Mouse (Mus musculus) limb, embryonic 14.5 days (tissue): ENCODE measurements at regions not wholly inside any gene's neighbourhood (a gene's known extent, or its start where the extent isn't known, plus 50 kb on each side); places are given as distances from the start of the nearest gene placed in this dataset.

Experiments used
- ATAC-seq: fragments of 200-750 bp; cut with Nextera tagmentation; 2 replicates; pipeline ENCODE4 v1.8.0; 2017; ENCODE audit warnings: low read depth, moderate number of reproducible peaks, moderate TSS enrichment; ENCODE audit not compliant: low FRiP score
- DNase-seq: peaks from one replicate; pipeline ENCODE4 v3.0.0-alpha.2; 2015; ENCODE audit warnings: low spot score
- H3K27ac ChIP-seq: fragments of 300-500 bp; sonication (generic); replicated peaks from 2 replicates; pipeline ENCODE4 v1.5.1; 2014; ENCODE audit warnings: low read depth, mild to moderate bottlenecking, low read length, moderate library complexity, mixed read lengths
- H3K27me3 ChIP-seq: fragments of 300-500 bp; sonication (generic); 2 replicates; pipeline ENCODE4 v1.6.1; 2014; ENCODE audit warnings: low read length, mixed read lengths; ENCODE audit not compliant: control insufficient read depth, insufficient read depth
- H3K36me3 ChIP-seq: fragments of 300-500 bp; sonication (generic); 2 replicates; pipeline ENCODE4 v1.6.1; 2014; ENCODE audit warnings: mild to moderate bottlenecking, low read length, moderate library complexity, mixed read lengths; ENCODE audit not compliant: control insufficient read depth, insufficient read depth
- H3K4me1 ChIP-seq: fragments of 300-500 bp; sonication (generic); 2 replicates; pipeline ENCODE4 v1.6.1; 2014; ENCODE audit warnings: antibody characterized with exemption, low read length, mixed read lengths; ENCODE audit not compliant: control insufficient read depth, insufficient read depth
- H3K4me2 ChIP-seq: fragments of 300-500 bp; sonication (generic); replicated peaks from 2 replicates; pipeline ENCODE4 v1.6.1; 2014; ENCODE audit warnings: low read depth, mild to moderate bottlenecking, low read length, moderate library complexity; ENCODE audit not compliant: severe bottlenecking
- H3K4me3 ChIP-seq: fragments of 300-500 bp; sonication (generic); replicated peaks from 2 replicates; pipeline ENCODE4 v1.5.1; 2014; ENCODE audit warnings: low read length
- H3K9ac ChIP-seq: fragments of 300-500 bp; sonication (generic); 2 replicates; pipeline ENCODE4 v1.6.1; 2014; ENCODE audit warnings: mild to moderate bottlenecking, low read depth, low read length, moderate library complexity; ENCODE audit not compliant: severe bottlenecking
- H3K9me3 ChIP-seq: fragments of 300-500 bp; sonication (generic); 2 replicates; pipeline ENCODE4 v1.6.1; 2016; ENCODE audit warnings: low read length; ENCODE audit not compliant: control insufficient read depth
- POLR2A ChIP-seq: fragments of 200-500 bp; IDR thresholded peaks from 2 replicates; pipeline ENCODE4 v1.8.0; 2012; ENCODE audit warnings: inconsistent platforms, mild to moderate bottlenecking, moderate library complexity, borderline replicate concordance; ENCODE audit not compliant: insufficient read depth, insufficient read length; ENCODE audit errors: extremely low read depth
- WGBS: fragments of 180-500 bp; shearing (Covaris S2); extraction: QIAGEN DNeasy Blood & Tissue Kit; methylation state at CpG from one replicate; pipeline ENCODE4 v1.1.7; 2014; 5-methylcytosine and 5-hydroxymethylcytosine counted together

DNA sequence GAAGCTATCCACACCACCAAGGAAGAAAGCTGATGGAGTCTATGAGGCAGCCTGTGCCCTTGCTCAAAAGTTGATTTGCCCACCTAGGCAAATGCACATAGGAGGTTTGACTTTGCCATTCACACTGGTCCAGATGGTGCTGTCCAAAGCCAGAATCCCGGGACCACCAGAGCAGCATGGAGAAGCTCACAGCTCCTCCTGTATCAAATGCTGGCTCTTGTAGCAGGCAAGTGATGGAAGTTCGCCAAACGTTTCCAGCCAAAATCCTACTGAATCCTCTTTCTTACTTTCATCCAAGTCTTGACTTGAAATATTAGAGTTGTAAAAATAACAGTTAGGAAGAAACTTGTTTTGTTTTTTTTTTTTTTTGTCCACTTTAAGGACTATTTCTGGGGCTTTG is 1093.6 kb downstream of the Diaph2 start:
- no peaks in the 10 kb centered on the region for H3K36me3 ChIP-seq
- no peak for ATAC-seq
- H3K4me1 ChIP-seq, result no peaks in the 10 kb centered on the region
- no peak for TF ChIP-seq POLR2A
- no peaks in the 10 kb centered on the region for H3K9me3 ChIP-seq
- no peak overlapping the region for H3K9ac ChIP-seq
- no peaks in the 10 kb centered on the region for H3K27me3 ChIP-seq
- H3K4me3 ChIP-seq, result no peak overlapping the region
- peak; percentile 49 for DNase-seq
- no peak overlapping the region for H3K27ac ChIP-seq
- no peak overlapping the region for H3K4me2 ChIP-seq
- 67% methylated on average over 3 of the region's 3 CpGs for WGBS

- Histone ChIP-seq H3K27ac (no peak overlapping the region), H3K27me3 (no peaks in the 10 kb centered on the region), H3K4me2 (no peak overlapping the region), H3K9me3 (no peaks in the 10 kb centered on the region), H3K4me3 (no peak overlapping the region), H3K4me1 (no peaks in the 10 kb centered on the region), H3K36me3 (no peaks in the 10 kb centered on the region), H3K9ac (no peak overlapping the region)
- WGBS, result 72% methylated on average over 1 of the region's 1 CpGs
- TF ChIP-seq POLR2A, result no peak
- ATAC-seq (no peak), DNase-seq (no peak)
Observed at GRCm38 (mm10) chrX:130866506-130866905, 1117.0 kb downstream of the Diaph2 start.

- no peak overlapping the region for H3K27ac ChIP-seq
- WGBS, result 68% methylated on average over 1 of the region's 1 CpGs
- TF ChIP-seq POLR2A, result no peak
- H3K36me3 ChIP-seq, result no peaks in the 10 kb centered on the region
- H3K9me3 ChIP-seq, result no peaks in the 10 kb centered on the region
- H3K4me3 ChIP-seq, result no peak overlapping the region
- no peak overlapping the region for H3K9ac ChIP-seq
- H3K4me1 ChIP-seq, result no peaks in the 10 kb centered on the region
- DNase-seq (no peak), ATAC-seq (no peak)
- no peaks in the 10 kb centered on the region for H3K27me3 ChIP-seq
- no peak overlapping the region for H3K4me2 ChIP-seq
Observed at GRCm38 (mm10) chrX:130874157-130874556, 1124.6 kb downstream of the Diaph2 start.

- no peak overlapping the region for H3K4me3 ChIP-seq
- no peak for TF ChIP-seq POLR2A
- H3K36me3 ChIP-seq, result no peaks in the 10 kb centered on the region
- H3K4me1 ChIP-seq, result no peaks in the 10 kb centered on the region
- no peak overlapping the region for H3K27ac ChIP-seq
- no peak for ATAC-seq
- no peaks in the 10 kb centered on the region for H3K27me3 ChIP-seq
- no peak overlapping the region for H3K9ac ChIP-seq
- 28% methylated on average over 3 of the region's 3 CpGs for WGBS
- H3K9me3 ChIP-seq, result no peaks in the 10 kb centered on the region
- H3K4me2 ChIP-seq, result no peak overlapping the region
- DNase-seq, result peak; percentile 53
Observed at GRCm38 (mm10) chrX:130875289-130875688, 1125.7 kb downstream of the Diaph2 start.

DNA sequence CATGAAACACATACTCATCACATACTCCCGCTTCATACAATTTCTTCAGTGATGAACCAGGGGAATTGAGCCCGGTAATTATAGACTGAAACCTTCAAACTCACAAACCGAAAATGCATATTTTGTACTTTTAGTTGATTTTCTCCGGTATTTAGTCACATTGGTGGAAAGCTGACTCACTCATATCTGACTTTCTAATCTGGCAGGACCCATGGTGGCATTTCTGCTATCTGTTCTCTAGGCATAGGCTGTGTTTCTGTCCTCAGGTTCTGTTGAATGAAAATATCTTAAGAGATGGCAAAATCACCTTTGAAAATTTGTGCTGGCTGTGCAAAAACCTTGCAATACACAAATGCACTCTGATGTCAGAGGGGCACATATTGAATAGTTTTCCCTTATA is 1126.6 kb downstream of the Diaph2 start:
- WGBS, result 91% methylated on average over 4 of the region's 4 CpGs
- DNase-seq, result no peak

More for the DNA sequence above, 1126.6 kb downstream of the Diaph2 start:
- no peak overlapping the region for H3K27ac ChIP-seq
- no peak overlapping the region for H3K9ac ChIP-seq
- no peaks in the 10 kb centered on the region for H3K9me3 ChIP-seq
- H3K4me1 ChIP-seq, result no peaks in the 10 kb centered on the region
- H3K4me3 ChIP-seq, result no peak overlapping the region
- H3K4me2 ChIP-seq, result no peak overlapping the region
- ATAC-seq, result no peak
- no peak for TF ChIP-seq POLR2A
- no peaks in the 10 kb centered on the region for H3K27me3 ChIP-seq
- H3K36me3 ChIP-seq, result no peaks in the 10 kb centered on the region
